Mouse (Mus musculus) 3134 (cell line): ENCODE data around the gene Mical2.

ENCODE experiments used
- DNase-seq: peaks from one replicate; pipeline ENCODE4 v3.0.0-alpha.2; 2011; ENCODE audit warnings: low spot score; ENCODE audit not compliant: insufficient read length; ENCODE audit errors: extremely low read depth

Gene Mical2

GRCm38 (mm10) chr7:112240748-112241147 lies 15.1 kb downstream of the Mical2 start:
- no peak for DNase-seq

- no peak for DNase-seq
These were observed 15.7 kb downstream of the Mical2 start for GRCm38 (mm10) chr7:112241211-112241944.

DNA sequence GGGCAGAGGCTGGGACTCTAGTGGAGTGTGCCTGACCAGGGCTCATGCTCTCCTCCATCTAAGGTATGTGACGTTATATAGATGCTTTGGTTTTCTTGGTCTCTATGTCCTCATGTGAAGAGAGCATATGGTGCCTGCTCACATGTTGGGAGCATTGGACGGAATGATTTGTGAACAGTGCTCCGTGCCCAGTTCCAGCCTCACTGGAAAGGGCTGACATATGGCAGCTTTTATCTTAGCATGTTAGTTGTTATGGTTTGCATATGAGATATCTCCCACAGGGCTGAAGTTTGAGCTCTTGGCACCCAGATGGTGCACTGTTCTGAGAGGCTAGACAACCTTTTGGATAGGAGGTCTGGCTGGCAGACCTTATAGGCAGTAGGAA lies 16.3 kb downstream of the Mical2 start:
- no peak for DNase-seq

GRCm38 (mm10) chr7:112242587-112242986 lies 16.9 kb downstream of the Mical2 start:
- DNase-seq, result no peak

GRCm38 (mm10) chr7:112244071-112244470 lies 18.4 kb downstream of the Mical2 start:
- no peak for DNase-seq

DNA sequence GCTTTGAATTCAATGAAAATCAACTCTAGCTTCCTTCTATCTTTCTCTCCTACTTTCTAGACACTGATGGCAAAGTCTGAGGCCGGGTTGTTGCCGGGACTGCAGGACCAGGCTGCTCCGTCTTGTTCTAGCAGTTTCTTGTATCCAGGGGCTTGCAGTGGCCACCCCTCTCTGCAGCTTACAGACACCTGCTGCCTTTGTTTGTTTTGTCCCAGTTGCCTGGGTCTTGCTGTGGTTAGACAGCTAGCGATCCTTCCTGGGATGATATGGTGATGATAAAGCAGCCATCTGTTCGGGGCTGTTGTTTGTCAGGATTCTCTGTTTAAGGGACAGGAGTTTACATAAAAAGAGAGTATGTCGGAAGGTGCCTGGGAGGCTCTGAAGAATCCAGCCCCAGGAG lies 19.0 kb downstream of the Mical2 start:
- no peak for DNase-seq

GRCm38 (mm10) chr7:112245839-112246438 lies 20.3 kb downstream of the Mical2 start:
- DNase-seq, result no peak

DNA sequence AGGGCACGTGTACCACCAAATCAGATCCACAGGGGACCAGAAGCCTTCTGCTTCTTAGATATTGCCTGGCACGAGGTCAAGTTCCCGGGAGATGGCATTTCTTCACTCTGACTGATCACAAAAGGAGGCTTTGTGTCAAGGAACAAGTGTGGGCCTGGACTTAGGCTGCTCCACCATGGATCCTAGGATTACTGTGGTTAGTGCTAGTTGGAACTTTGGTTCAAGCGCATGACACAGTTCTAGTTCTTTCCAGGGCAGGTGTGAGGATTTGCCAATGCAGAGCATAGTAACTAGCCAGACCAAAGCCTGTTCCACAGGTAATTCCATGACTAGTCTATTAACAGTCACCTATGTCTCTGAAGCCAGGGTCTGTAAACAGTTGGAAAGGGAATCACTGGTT lies 20.8 kb downstream of the Mical2 start:
- no peak for DNase-seq

DNA sequence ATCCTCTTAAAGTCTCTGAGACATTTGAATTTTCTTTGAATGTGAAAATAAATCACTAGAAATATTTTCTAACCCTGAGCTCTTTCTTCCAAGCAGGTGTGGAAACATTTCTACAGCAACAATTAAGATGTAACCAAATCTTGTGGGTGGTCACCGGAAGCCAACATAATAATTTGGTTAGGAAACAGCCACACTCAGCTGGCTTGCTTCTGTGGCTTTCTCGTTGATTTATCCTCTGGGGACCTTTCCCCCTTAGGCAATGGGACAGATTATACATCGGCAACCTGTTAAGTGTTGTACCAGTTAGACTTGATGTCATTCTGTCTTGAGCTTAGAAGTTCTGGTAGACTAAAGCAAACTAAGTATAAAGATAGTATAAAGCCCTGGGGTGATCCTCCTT lies 22.2 kb downstream of the Mical2 start:
- no peak for DNase-seq

DNA sequence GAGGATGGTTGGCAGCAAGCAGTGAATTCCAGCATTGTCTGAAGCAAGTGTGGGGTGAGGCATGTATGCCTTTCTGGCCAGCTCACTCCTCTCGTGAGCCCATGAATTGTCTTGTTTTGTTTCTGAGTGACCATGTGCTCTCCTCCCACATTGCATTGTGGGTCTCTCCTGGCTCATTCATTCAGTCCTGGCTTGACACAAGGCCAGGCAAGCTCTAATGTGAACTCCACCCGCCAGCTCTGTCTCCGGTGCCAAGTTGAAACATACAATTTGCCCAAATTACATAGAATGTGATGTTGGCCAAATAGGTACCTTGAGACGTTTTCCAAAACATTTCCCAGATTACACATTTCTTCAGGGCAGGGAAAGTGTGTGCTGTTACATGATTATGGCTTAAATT lies 23.8 kb downstream of the Mical2 start:
- no peak for DNase-seq

GRCm38 (mm10) chr7:112252065-112252464 lies 26.4 kb downstream of the Mical2 start:
- no peak for DNase-seq

DNA sequence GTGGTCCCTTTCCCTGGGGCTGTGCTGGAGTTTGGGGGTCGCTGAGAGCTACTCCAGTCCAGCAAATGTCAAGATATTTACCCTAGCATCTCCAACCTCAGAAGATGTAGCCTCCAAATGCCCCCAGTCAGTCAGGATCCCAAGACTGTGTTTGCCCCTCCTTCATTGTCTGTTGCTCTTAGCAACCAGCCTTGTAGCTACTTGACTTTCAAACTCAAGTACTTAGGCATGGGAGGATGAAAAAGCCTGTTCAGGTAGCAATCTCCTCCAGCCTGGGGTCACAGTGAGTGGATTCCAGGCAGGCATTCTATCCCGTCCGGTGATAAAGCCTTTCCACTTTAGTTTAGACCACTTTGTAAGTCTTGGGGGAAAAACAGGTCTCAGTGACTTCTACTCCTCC lies 28.6 kb downstream of the Mical2 start:
- DNase-seq, result no peak

DNA sequence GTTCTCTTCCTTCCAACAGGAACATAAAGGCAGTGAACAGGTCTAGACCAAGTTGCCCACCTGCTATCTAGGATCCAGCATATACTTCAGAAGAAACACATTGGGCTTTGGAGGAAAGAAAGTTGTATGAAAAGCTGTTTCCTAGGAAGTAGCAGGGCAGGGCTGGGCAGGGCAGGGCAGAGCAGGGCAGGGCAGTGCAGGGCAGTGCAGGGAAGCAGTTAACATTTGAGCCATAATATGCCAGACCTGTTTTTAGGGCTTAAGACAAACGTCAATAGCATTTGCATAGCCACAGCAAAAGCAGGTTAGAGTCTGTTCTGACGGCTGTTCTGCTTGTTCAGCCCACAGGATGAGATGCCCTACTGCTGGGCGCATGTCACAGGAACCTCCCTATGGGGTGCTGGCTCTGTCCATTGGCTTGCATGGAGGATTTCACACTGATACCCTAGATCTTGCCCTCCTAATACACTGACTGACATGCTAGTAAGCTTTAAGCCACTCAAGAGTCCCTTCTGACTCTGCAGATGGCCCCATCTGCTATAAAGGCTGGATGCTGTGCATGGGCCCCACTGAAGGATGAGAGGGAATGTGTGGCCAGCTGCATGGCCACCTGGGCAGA lies 29.7 kb downstream of the Mical2 start:
- DNase-seq, result no peak

GRCm38 (mm10) chr7:112258338-112258903 lies 32.8 kb downstream of the Mical2 start:
- DNase-seq, result no peak

- peak; percentile 19 for DNase-seq
These were observed 33.6 kb downstream of the Mical2 start for GRCm38 (mm10) chr7:112259286-112259685.

GRCm38 (mm10) chr7:112261121-112261520 lies 35.5 kb downstream of the Mical2 start:
- DNase-seq, result no peak

DNA sequence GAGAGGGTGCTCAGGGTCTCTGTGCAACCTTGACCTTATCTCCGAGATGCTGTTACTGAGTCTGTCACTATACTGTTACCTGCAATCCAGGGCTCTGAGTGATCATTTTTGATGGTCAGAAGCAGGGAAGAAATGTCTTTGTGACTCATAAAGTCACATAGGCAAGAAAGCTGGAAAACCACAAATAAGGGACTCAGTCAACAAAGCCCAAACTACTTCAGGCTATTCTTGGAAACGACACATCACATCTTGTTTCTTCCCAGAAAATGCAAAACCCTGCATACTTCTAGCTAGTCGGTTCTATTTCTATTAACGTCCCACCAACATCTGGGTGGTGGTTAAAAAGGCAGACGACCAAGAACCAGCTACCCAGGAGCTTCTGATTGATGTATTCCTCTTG lies 41.6 kb downstream of the Mical2 start:
- peak; percentile 52 for DNase-seq

DNA sequence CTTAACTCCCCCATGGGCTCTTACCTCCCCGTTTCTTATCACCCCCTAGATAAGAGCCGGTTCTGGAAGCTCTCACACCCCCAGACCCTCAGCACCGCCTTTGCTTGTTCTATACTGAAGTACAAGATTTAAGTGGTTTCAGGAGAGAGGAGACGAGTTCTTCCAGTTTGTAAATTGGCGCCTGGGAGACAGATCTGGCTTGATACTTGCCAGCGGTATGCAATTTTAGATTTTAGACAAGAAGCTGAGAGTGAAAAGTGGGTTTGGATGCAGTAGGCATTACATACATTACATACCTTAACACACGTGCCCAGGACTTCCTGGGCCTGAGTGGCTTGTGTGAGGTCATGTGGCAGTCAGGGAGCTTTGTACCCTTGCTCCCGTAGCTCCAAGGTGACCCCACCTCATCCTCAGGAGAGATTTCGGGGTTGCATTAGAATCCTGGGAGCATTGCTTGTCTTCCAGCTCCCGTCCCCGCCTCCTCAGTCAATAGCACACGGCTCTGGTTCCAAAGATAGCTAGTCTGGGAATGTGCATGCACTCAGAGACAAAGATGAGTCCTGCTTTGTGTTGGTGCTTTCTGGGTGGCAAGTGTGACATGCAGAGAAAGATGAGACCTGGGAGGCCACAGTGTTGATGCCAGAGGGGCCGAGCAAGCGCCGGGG lies 43.2 kb downstream of the Mical2 start:
- no peak for DNase-seq

GRCm38 (mm10) chr7:112270870-112271269 lies 45.2 kb downstream of the Mical2 start:
- peak; percentile 21 for DNase-seq

- no peak for DNase-seq
These were observed 46.0 kb downstream of the Mical2 start for GRCm38 (mm10) chr7:112271627-112272026.

GRCm38 (mm10) chr7:112272692-112273091 lies 47.0 kb downstream of the Mical2 start:
- DNase-seq, result no peak
